Mouse (Mus musculus) liver, embryonic 14.5 days (tissue): ENCODE results near the gene Dpp8. TPM values are rescaled to one million over a fixed set of nuclear protein-coding genes. Genes with fewer than 3 reads are reported as not detected.
A peak's percentile ranks its signal among the peaks of the same experiment; 100 is the strongest.
"Not testable (repeated sequence)": the region's sequence is repeated elsewhere in the genome, so short reads cannot be mapped to it uniquely, and the experiment has no call there.

ENCODE experiments used
- ATAC-seq: fragments of 200-750 bp; cut with Nextera tagmentation; 2 replicates; pipeline ENCODE4 v1.8.0; 2017; ENCODE audit warnings: moderate number of reproducible peaks, mild to moderate bottlenecking, moderate library complexity; ENCODE audit not compliant: insufficient read depth
- DNase-seq, 3 experiments: peaks; one replicate each; pipeline ENCODE4 v3.0.0-alpha.2; 2012 to 2013; ENCODE audit warnings: low read depth in 3 of 3, low spot score in 3 of 3
- H3K27ac ChIP-seq: fragments of 300-500 bp; sonication (generic); 2 replicates; pipeline ENCODE4 v1.5.1; 2014; ENCODE audit warnings: moderate library complexity, mild to moderate bottlenecking, control low read depth, inconsistent platforms
- H3K27me3 ChIP-seq: fragments of 300-500 bp; sonication (generic); 2 replicates; pipeline ENCODE4 v1.6.1; 2014; ENCODE audit warnings: mild to moderate bottlenecking, low read length, moderate library complexity; ENCODE audit not compliant: control insufficient read depth, insufficient read depth
- H3K36me3 ChIP-seq: fragments of 300-500 bp; sonication (generic); replicated peaks from 2 replicates; pipeline ENCODE4 v1.6.1; 2014; ENCODE audit warnings: low read depth; ENCODE audit not compliant: control insufficient read depth, insufficient read depth
- H3K4me1 ChIP-seq, 2 experiments: fragments of 200-500 bp in 1 of 2; fragments of 300-500 bp in 1 of 2; sonication (generic) in 1 of 2; replicated peaks; 2 replicates each; pipeline ENCODE4 v1.6.1; 2012 to 2014; ENCODE audit warnings: antibody characterized with exemption in 1 of 2, inconsistent platforms in 1 of 2, low read length in 1 of 2; ENCODE audit not compliant: control insufficient read depth in 2 of 2, insufficient read depth in 2 of 2
- H3K4me2 ChIP-seq: fragments of 300-500 bp; sonication (generic); 2 replicates; pipeline ENCODE4 v1.6.1; 2014; ENCODE audit warnings: low read depth, mild to moderate bottlenecking, control low read depth, moderate library complexity
- H3K4me3 ChIP-seq, 2 experiments: fragments of 200-500 bp in 1 of 2; fragments of 300-500 bp in 1 of 2; sonication (generic) in 1 of 2; 2 replicates each; pipeline ENCODE4 v1.5.1; 2012 to 2014; ENCODE audit warnings: low read depth in 2 of 2, low read length in 2 of 2, mild to moderate bottlenecking in 2 of 2, control low read depth in 1 of 2, inconsistent platforms in 1 of 2, moderate library complexity in 1 of 2; ENCODE audit not compliant: insufficient read depth in 1 of 2
- H3K9ac ChIP-seq: fragments of 300-500 bp; sonication (generic); replicated peaks from 2 replicates; pipeline ENCODE4 v1.6.1; 2014; ENCODE audit warnings: mild to moderate bottlenecking, control low read depth, moderate library complexity
- H3K9me3 ChIP-seq: fragments of 300-500 bp; sonication (generic); 2 replicates; pipeline ENCODE4 v1.6.1; 2016; ENCODE audit warnings: low read length, mixed read lengths; ENCODE audit not compliant: control insufficient read depth
- CTCF ChIP-seq: IDR thresholded peaks from 2 replicates; pipeline ENCODE4 v1.5.1; 2016; ENCODE audit warnings: antibody characterized with exemption, low read depth, control low read depth
- EP300 ChIP-seq: IDR thresholded peaks from 2 replicates; pipeline ENCODE4 v1.6.1; 2016; ENCODE audit warnings: antibody characterized with exemption, low read depth
- WGBS: fragments of 180-500 bp; shearing (Covaris S2); extraction: QIAGEN DNeasy Blood & Tissue Kit; methylation state at CpG from one replicate; pipeline ENCODE4 v1.1.7; 2014; ENCODE audit not compliant: insufficient replicate concordance; 5-methylcytosine and 5-hydroxymethylcytosine counted together
- polyA plus RNA-seq, 2 experiments: library from polyadenylated mRNA; depleted of rRNA in 1 of 2; stranded (reverse) in 1 of 2; unstranded in 1 of 2; fragments of >200 nt; fragmentation: Nextera tagmentation in 1 of 2; extraction: Ambion mirVana in 1 of 2; gene quantifications; 2 replicates each; pipeline versions ENCODE4 v1.2.1 to v1.2.3; 2012 to 2014

Dpp8 gene
- polyA plus RNA-seq, 2 experiments, result 11.7 to 18.5 TPM

DNA sequence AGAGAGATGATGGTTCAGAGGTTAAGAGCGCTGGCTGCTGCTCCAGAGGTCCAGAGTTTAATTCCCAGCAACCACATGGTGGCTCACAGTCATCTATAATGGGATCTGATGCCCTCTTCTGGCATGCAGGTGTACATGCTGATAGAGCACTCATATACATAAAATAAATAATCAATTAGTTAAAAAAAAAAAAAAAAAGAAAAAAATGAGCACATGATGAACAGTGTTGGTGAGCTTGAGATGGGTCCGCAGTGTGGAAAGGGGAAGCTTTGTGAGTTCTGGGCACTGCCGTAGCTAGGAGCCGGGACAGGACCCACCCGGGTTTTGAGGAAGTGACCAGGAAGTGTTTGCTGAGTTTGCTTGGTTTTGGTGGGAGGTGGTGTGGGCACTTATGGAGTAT lies 859 bp upstream of the Dpp8 start:
- TF ChIP-seq CTCF, result peak; percentile 39
- H3K9me3 ChIP-seq, H3K36me3 ChIP-seq, DNase-seq, H3K27me3 ChIP-seq, H3K27ac ChIP-seq, H3K9ac ChIP-seq, ATAC-seq: not testable (repeated sequence)
- Histone ChIP-seq H3K4me3 (peak overlapping the region in 1 of 2 experiments; percentile 18; a peak in 1 of 4 replicates), H3K4me2 (peak overlapping the region; percentile 64), H3K4me1 (peaks cover 11 to 12% of the 10 kb centered on the region in 2 experiments)
- WGBS, result 28% methylated on average over 5 of the region's 5 CpGs

DNA sequence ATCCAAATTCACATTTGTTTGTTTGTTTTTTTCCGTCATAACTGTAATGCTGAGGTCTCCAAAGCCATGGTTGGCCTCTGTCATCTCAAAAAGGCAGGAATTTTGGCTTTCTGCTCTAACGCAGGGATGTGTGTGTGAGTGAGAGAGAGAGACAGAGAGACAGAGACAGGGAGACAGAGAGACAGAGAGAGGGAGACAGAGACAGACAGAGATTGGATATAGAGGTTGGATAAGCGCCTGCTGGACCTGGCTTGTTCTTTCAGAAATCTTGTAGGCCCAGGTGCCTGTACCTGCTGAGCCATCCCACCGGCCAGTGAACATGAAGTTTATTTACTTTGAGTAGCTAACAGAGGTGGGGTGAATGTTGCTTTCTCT lies 333 bp upstream of the Dpp8 start:
- Histone ChIP-seq H3K27me3 (no peaks in the 10 kb centered on the region), H3K36me3 (peaks cover 6% of the 10 kb centered on the region), H3K27ac (peak overlapping the region; percentile 35), H3K4me1 (peaks cover 11 to 12% of the 10 kb centered on the region in 2 experiments), H3K9ac (peak overlapping the region; percentile 50), H3K4me3 (peak overlapping the region; percentile 50 to 100), H3K4me2 (peak overlapping the region; percentile 64), H3K9me3 (no peaks in the 10 kb centered on the region)
- no peak for DNase-seq
- ATAC-seq, result peak; percentile 45
- 19% methylated on average over 4 of the region's 4 CpGs for WGBS
- TF ChIP-seq EP300 (no peak), CTCF (no peak)

DNA sequence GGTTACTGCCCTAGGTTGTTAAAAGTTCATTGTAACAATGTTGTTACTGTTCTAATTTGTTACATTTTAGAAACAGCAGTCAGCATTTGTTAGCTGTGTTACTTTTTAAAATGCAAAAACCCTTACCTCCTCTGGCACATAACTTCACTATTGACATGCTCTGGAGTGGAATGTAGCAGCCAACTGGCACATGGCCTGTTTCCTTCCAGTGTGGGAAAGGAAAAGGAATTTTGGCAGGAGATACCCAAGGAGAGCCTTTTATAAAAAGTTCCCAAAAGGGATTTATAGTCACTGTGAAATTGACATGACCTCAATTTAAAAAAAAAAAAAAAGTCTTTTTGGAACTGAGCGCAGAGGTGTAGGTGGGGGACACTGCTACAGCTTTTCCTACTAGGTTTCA lies 4.2 kb downstream of the Dpp8 start:
- Histone ChIP-seq H3K4me2 (no peak overlapping the region), H3K36me3 (peaks cover 46% of the 10 kb centered on the region), H3K4me1 (peaks cover 11 to 12% of the 10 kb centered on the region in 2 experiments), H3K27me3 (no peaks in the 10 kb centered on the region), H3K27ac (no peak overlapping the region), H3K9ac (no peak overlapping the region), H3K9me3 (no peaks in the 10 kb centered on the region; the same call in 1 of the 2 replicates), H3K4me3 (no peak overlapping the region)
- ATAC-seq (no peak), DNase-seq (no peak)
- TF ChIP-seq EP300 (no peak), CTCF (no peak)
- 93% methylated on average over 1 of the region's 1 CpGs for WGBS

DNA sequence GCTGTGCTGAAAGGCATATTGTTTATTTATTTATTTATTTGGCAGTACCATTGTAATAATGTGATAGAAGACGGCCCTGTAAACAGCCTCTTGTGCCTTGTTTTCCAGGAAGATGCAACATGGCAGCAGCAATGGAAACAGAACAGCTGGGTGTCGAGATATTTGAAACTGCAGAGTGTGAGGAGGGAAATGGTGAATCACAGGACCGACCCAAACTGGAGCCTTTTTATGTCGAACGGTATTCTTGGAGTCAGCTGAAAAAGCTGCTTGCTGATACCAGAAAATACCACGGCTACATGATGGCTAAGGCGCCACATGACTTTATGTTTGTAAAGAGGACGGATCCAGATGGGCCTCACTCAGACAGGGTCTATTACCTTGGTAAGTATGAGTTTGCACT lies 4.6 kb downstream of the Dpp8 start:
- no peak for TF ChIP-seq EP300
- TF ChIP-seq CTCF, result no peak
- Histone ChIP-seq H3K36me3 (peaks cover 50% of the 10 kb centered on the region), H3K4me3 (no peak overlapping the region), H3K4me2 (no peak overlapping the region), H3K27me3 (no peaks in the 10 kb centered on the region), H3K4me1 (peaks cover 11% of the 10 kb centered on the region in 2 experiments), H3K27ac (no peak overlapping the region), H3K9ac (no peak overlapping the region), H3K9me3 (no peaks in the 10 kb centered on the region; the same call in 1 of the 2 replicates)
- 88% methylated on average over 8 of the region's 8 CpGs for WGBS
- DNase-seq (no peak), ATAC-seq (no peak)

DNA sequence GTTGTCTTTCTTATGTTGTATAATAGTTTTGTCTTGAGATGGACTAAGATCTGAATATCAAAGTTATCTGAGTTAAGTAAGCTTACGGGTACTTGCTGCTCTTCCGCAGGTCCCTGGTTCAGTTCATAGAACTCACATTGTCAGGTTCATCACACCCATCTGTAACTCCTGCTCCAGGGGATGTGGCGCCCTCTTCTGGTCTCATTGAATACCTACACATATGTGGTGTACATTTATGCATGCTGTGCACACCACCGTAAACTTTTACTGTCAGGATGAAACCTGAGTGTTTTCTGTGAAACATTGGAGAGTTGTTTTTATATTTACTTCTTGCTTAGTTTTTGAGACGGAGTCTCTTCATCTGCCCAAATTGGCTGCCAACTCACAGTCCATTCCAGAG lies 9.2 kb downstream of the Dpp8 start:
- H3K27me3 ChIP-seq, result no peaks in the 10 kb centered on the region
- no peaks in the 10 kb centered on the region; the same call in 1 of the 2 replicates for H3K9me3 ChIP-seq
- no peak overlapping the region for H3K4me3 ChIP-seq
- H3K4me1 ChIP-seq, result no peaks in the 10 kb centered on the region; a peak in 1 of 4 replicates
- H3K27ac ChIP-seq, result no peak overlapping the region
- WGBS, result 88% methylated on average over 5 of the region's 5 CpGs
- H3K4me2 ChIP-seq, result no peak overlapping the region
- ATAC-seq (no peak), DNase-seq (no peak)
- no peak overlapping the region for H3K9ac ChIP-seq
- TF ChIP-seq EP300 (no peak), CTCF (peak; percentile 49)
- peaks cover 80% of the 10 kb centered on the region for H3K36me3 ChIP-seq
